Mouse (Mus musculus) lung, postnatal 0 days (tissue): ENCODE data around the gene Apc2. TPM values are rescaled to one million over a fixed set of nuclear protein-coding genes. Genes with fewer than 3 reads are reported as not detected.

ENCODE experiments used
- ATAC-seq: fragments of 200-750 bp; cut with Nextera tagmentation; 2 replicates; pipeline ENCODE4 v1.8.0; 2017; ENCODE audit warnings: moderate library complexity
- DNase-seq: peaks from one replicate; pipeline ENCODE4 v3.0.0-alpha.2; 2016; ENCODE audit warnings: low spot score
- H3K27ac ChIP-seq: fragments of 300-500 bp; sonication (generic); 2 replicates; pipeline ENCODE4 v1.5.1; 2014; ENCODE audit warnings: antibody characterized with exemption, mild to moderate bottlenecking, low read length, mixed read lengths
- H3K27me3 ChIP-seq: fragments of 300-500 bp; sonication (generic); replicated peaks from 2 replicates; pipeline ENCODE4 v1.6.1; 2014; ENCODE audit warnings: low read length, mixed read lengths; ENCODE audit not compliant: insufficient read depth
- H3K36me3 ChIP-seq: fragments of 300-500 bp; sonication (generic); 2 replicates; pipeline ENCODE4 v1.6.1; 2014; ENCODE audit warnings: low read length, mixed read lengths; ENCODE audit not compliant: insufficient read depth
- H3K4me1 ChIP-seq: fragments of 300-500 bp; sonication (generic); 2 replicates; pipeline ENCODE4 v1.6.1; 2014; ENCODE audit warnings: antibody characterized with exemption, low read depth, low read length, mixed read lengths; ENCODE audit not compliant: insufficient read depth
- H3K4me2 ChIP-seq: fragments of 300-500 bp; sonication (generic); replicated peaks from 2 replicates; pipeline ENCODE4 v1.6.1; 2014; ENCODE audit warnings: low read depth, mild to moderate bottlenecking, low read length, moderate library complexity, mixed read lengths
- H3K4me3 ChIP-seq: fragments of 300-500 bp; sonication (generic); 2 replicates; pipeline ENCODE4 v1.5.1; 2014; ENCODE audit warnings: low read depth, low read length
- H3K9ac ChIP-seq: fragments of 300-500 bp; sonication (generic); replicated peaks from 2 replicates; pipeline ENCODE4 v1.6.1; 2014; ENCODE audit warnings: low read depth, mild to moderate bottlenecking
- H3K9me3 ChIP-seq: fragments of 300-500 bp; sonication (generic); 2 replicates; pipeline ENCODE4 v1.6.1; 2016; ENCODE audit warnings: low read length, mixed read lengths
- CTCF ChIP-seq: IDR thresholded peaks from 2 replicates; pipeline ENCODE4 v1.5.1; 2016; ENCODE audit warnings: antibody characterized with exemption, mild to moderate bottlenecking
- EP300 ChIP-seq: IDR thresholded peaks from 2 replicates; pipeline ENCODE4 v1.6.1; 2016; ENCODE audit warnings: antibody characterized with exemption, mild to moderate bottlenecking, control low read depth
- WGBS: fragments of 180-500 bp; shearing (Covaris S2); extraction: QIAGEN DNeasy Blood & Tissue Kit; methylation state at CpG from one replicate; pipeline ENCODE4 v1.1.7; 2014; 5-methylcytosine and 5-hydroxymethylcytosine counted together
- polyA plus RNA-seq: library from polyadenylated mRNA; unstranded; fragments of >200 nt; fragmentation: Nextera tagmentation; extraction: Ambion mirVana; gene quantifications from 2 replicates; pipeline ENCODE4 v1.2.1, GENCODE M21; 2015

Gene Apc2
- polyA plus RNA-seq, 1 experiment from 2014 or later, result 0.85 TPM

DNA sequence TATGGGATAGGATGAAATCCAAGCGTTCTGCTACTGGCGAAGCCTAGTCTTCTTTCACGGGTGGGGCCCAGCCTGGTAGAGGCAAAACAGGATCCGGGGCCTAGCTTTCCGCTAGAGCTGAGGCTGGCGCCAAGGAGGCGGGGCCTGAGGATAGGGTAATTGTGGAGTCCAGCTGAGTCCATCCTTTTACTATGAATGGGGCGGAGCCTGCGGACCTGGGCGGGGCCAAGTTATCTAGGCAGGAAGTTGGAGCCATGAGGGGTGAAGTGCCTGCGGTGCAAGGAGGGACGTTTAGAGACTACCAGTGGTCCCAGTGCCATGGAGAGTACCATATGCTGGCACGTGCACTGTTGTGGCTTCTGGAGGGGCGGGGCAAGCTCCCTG is 34.2 kb upstream of the Apc2 start:
- no peak for TF ChIP-seq CTCF
- TF ChIP-seq EP300, result peak; percentile 73
- no peaks in the 10 kb centered on the region for H3K27me3 ChIP-seq
- peaks cover 5% of the 10 kb centered on the region; the same call in 1 of the 2 replicates for H3K36me3 ChIP-seq
- no peaks in the 10 kb centered on the region for H3K9me3 ChIP-seq
- peak overlapping the region; percentile 98 for H3K27ac ChIP-seq
- H3K9ac ChIP-seq, result peak overlapping the region; percentile 59
- peak; percentile 99 for DNase-seq
- peaks cover 14% of the 10 kb centered on the region; the same call in 1 of the 2 replicates for H3K4me1 ChIP-seq
- H3K4me2 ChIP-seq, result peak overlapping the region; percentile 80
- WGBS, result 0% methylated on average over 13 of the region's 14 CpGs
- peak overlapping the region; percentile 47 for H3K4me3 ChIP-seq
- ATAC-seq, result peak; percentile 79

- no peaks in the 10 kb centered on the region for H3K9me3 ChIP-seq
- H3K4me2 ChIP-seq, result peak overlapping the region; percentile 80
- peak overlapping the region; percentile 47; the same call in 1 of the 2 replicates for H3K4me3 ChIP-seq
- ATAC-seq, result no peak
- TF ChIP-seq CTCF (no peak), EP300 (no peak)
- peak overlapping the region; percentile 98; the same call in 1 of the 2 replicates for H3K27ac ChIP-seq
- H3K9ac ChIP-seq, result no peak overlapping the region
- H3K4me1 ChIP-seq, result peaks cover 16% of the 10 kb centered on the region; the same call in 1 of the 2 replicates
- 64% methylated on average over 12 of the region's 12 CpGs for WGBS
- no peak for DNase-seq
- H3K36me3 ChIP-seq, result no peaks in the 10 kb centered on the region
- no peaks in the 10 kb centered on the region for H3K27me3 ChIP-seq
Measured at GRCm38 (mm10) chr10:80262169-80262568, 33.6 kb upstream of the Apc2 start.

- WGBS, result 88% methylated on average over 10 of the region's 10 CpGs
- H3K27me3 ChIP-seq, result no peaks in the 10 kb centered on the region
- TF ChIP-seq EP300 (no peak), CTCF (no peak)
- no peak overlapping the region for H3K4me2 ChIP-seq
- H3K4me3 ChIP-seq, result no peak overlapping the region
- DNase-seq, result no peak
- no peaks in the 10 kb centered on the region for H3K9me3 ChIP-seq
- no peak overlapping the region for H3K27ac ChIP-seq
- H3K36me3 ChIP-seq, result no peaks in the 10 kb centered on the region
- no peak for ATAC-seq
- H3K4me1 ChIP-seq, result peaks cover 23% of the 10 kb centered on the region; the same call in 1 of the 2 replicates
- H3K9ac ChIP-seq, result no peak overlapping the region
Measured at GRCm38 (mm10) chr10:80262776-80263365, 32.9 kb upstream of the Apc2 start.

GRCm38 (mm10) chr10:80264341-80265148 is 31.2 kb upstream of the Apc2 start:
- Histone ChIP-seq H3K4me3 (peak overlapping the region; percentile 93), H3K36me3 (no peaks in the 10 kb centered on the region), H3K4me2 (peak overlapping the region; percentile 64), H3K4me1 (peaks cover 28% of the 10 kb centered on the region; the same call in 1 of the 2 replicates), H3K27me3 (no peaks in the 10 kb centered on the region), H3K9ac (peak overlapping the region; percentile 93), H3K27ac (peak overlapping the region; percentile 79), H3K9me3 (no peaks in the 10 kb centered on the region)
- DNase-seq (peak; percentile 100), ATAC-seq (peak; percentile 51)
- no peak for TF ChIP-seq EP300
- no peak for TF ChIP-seq CTCF
- 2% methylated on average over 49 of the region's 81 CpGs for WGBS

DNA sequence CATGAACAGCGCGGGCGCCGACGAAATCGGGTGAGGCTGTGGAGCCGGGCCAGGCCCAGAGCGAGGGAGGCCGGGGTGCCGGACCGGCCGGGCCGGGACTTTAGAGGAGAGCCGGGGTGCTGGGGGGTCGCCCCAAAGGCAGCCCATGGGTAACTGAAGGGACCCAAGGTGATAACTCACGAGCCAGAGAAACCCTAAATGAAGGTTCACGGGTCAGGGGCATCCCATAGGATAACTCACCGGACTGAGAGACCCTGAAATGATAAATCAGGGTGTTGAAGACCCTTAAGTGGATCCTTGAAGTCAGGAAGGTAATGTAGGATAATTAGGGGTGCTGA is 30.7 kb upstream of the Apc2 start:
- DNase-seq, result no peak
- no peak for ATAC-seq
- H3K27me3 ChIP-seq, result no peaks in the 10 kb centered on the region
- peak overlapping the region; percentile 79 for H3K27ac ChIP-seq
- H3K4me3 ChIP-seq, result peak overlapping the region; percentile 93
- no peaks in the 10 kb centered on the region for H3K36me3 ChIP-seq
- H3K4me2 ChIP-seq, result peak overlapping the region; percentile 64
- H3K9me3 ChIP-seq, result no peaks in the 10 kb centered on the region
- WGBS, result 0% methylated on average over 12 of the region's 18 CpGs
- peaks cover 28% of the 10 kb centered on the region; the same call in 1 of the 2 replicates for H3K4me1 ChIP-seq
- no peak for TF ChIP-seq CTCF
- TF ChIP-seq EP300, result no peak
- H3K9ac ChIP-seq, result peak overlapping the region; percentile 93

DNA sequence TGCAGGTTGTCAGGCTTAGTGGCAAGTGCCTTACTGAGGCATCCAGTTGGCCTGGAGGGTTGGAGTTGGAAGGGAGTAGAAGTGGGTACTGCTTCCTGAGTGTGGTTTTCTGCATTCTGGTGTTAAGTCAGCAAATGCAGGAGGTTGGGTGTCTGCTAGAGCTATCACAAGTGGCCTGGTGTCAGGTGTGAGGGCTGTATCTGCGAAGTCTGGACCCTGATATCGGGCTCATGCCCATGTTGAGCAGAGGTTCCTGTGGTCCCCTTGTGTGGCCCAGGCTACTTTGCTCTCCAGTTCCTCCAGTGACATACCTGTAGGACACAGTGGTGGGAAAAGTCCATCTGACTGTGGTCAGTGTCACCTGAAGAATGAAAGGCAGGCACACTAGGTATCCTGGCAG is 25.7 kb upstream of the Apc2 start:
- H3K4me2 ChIP-seq, result no peak overlapping the region
- TF ChIP-seq EP300 (no peak), CTCF (no peak)

More for the DNA sequence above, 25.7 kb upstream of the Apc2 start:
- WGBS, result 97% methylated on average over 2 of the region's 2 CpGs
- Histone ChIP-seq H3K27ac (0 out of 2 replicates have a peak overlapping the region, but pooled peaks have one; percentile 51), H3K9ac (no peak overlapping the region), H3K4me1 (peaks cover 19% of the 10 kb centered on the region; the same call in 1 of the 2 replicates), H3K4me3 (no peak overlapping the region), H3K27me3 (no peaks in the 10 kb centered on the region), H3K9me3 (no peaks in the 10 kb centered on the region), H3K36me3 (0 out of 2 replicates have a peak, but pooled peaks cover 5% of the 10 kb centered on the region)
- DNase-seq (no peak), ATAC-seq (no peak)
